Mouse (Mus musculus) midbrain, embryonic 11.5 days (tissue): Measurements from ENCODE around the gene Dsel. TPM values are rescaled to one million over a fixed set of nuclear protein-coding genes. Genes with fewer than 3 reads are reported as not detected.

Experiments
- ATAC-seq: fragments of 200-750 bp; cut with Nextera tagmentation; 2 replicates; pipeline ENCODE4 v1.8.0; 2017; ENCODE audit warnings: moderate TSS enrichment, moderate library complexity; ENCODE audit not compliant: low FRiP score
- DNase-seq: peaks from one replicate; pipeline ENCODE4 v3.0.0; 2015; ENCODE audit warnings: low spot score; ENCODE audit errors: missing footprints
- H3K27ac ChIP-seq: fragments of 300-500 bp; sonication (generic); 2 replicates; pipeline ENCODE4 v1.5.1; 2014; ENCODE audit warnings: low read depth, low read length
- H3K27me3 ChIP-seq: fragments of 300-500 bp; sonication (generic); 2 replicates; pipeline ENCODE4 v1.6.1; 2014; ENCODE audit warnings: mild to moderate bottlenecking, low read length, moderate library complexity, mixed read lengths; ENCODE audit not compliant: control insufficient read depth, insufficient read depth
- H3K36me3 ChIP-seq: fragments of 300-500 bp; sonication (generic); 2 replicates; pipeline ENCODE4 v1.6.1; 2014; ENCODE audit warnings: mild to moderate bottlenecking, low read length, moderate library complexity, mixed read lengths; ENCODE audit not compliant: control insufficient read depth, insufficient read depth
- H3K4me1 ChIP-seq: fragments of 300-500 bp; sonication (generic); 2 replicates; pipeline ENCODE4 v1.6.1; 2014; ENCODE audit warnings: low read length; ENCODE audit not compliant: control insufficient read depth, insufficient read depth
- H3K4me2 ChIP-seq: fragments of 300-500 bp; sonication (generic); 2 replicates; pipeline ENCODE4 v1.6.1; 2014; ENCODE audit warnings: mild to moderate bottlenecking, moderate library complexity
- H3K4me3 ChIP-seq: fragments of 300-500 bp; sonication (generic); 2 replicates; pipeline ENCODE4 v1.5.1; 2014; ENCODE audit warnings: low read depth, low read length
- H3K9ac ChIP-seq: fragments of 300-500 bp; sonication (generic); 2 replicates; pipeline ENCODE4 v1.6.1; 2014; ENCODE audit warnings: low read length
- H3K9me3 ChIP-seq: fragments of 300-500 bp; sonication (generic); 2 replicates; pipeline ENCODE4 v1.6.1; 2016; ENCODE audit warnings: low read length; ENCODE audit not compliant: control insufficient read depth
- WGBS: fragments of 180-500 bp; shearing (Covaris S2); extraction: QIAGEN DNeasy Blood & Tissue Kit; methylation state at CpG from one replicate; pipeline ENCODE4 v1.1.7; 2014; 5-methylcytosine and 5-hydroxymethylcytosine counted together
- polyA plus RNA-seq: library from polyadenylated mRNA; unstranded; fragments of >200 nt; fragmentation: Nextera tagmentation; extraction: Ambion mirVana; gene quantifications from 2 replicates; pipeline ENCODE4 v1.2.1, GENCODE M21; 2014

The Dsel gene
- polyA plus RNA-seq, 1 experiment from 2014 or later: 11.8 TPM

DNA sequence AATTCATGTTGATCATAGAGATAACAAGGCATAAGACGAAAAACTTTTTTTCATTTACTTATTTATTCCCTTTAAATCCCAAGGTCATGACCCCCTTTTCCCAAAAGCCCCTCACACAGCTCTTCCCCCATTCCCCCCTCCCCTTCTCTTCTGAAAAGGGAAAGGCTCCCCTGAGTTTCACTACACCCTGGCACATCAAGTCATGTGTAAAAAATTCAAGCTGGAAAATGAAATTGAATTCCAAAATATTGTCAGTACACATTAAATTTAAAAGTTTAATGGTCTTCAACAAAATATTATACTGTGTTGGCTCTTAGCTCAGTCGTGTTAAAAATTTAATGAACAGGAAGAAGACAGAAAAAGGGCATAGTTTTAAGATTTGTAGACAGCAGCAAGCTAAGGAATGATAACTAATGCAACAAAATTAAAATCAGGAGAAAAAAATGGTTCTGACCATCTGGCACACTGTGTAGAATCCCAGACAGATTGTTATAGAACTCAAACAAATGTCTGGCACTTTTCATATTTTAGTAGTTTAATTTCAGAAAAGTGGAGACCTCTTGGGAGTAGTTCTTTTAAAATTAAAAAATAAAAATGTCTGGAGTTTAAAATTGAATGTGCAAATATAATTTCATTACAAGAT lies 31.0 kb downstream of the Dsel start:
- no peak overlapping the region for H3K9ac ChIP-seq
- no peak for ATAC-seq

More for the DNA sequence above, 31.0 kb downstream of the Dsel start:
- no peak overlapping the region for H3K4me3 ChIP-seq
- no peaks in the 10 kb centered on the region for H3K27me3 ChIP-seq
- H3K27ac ChIP-seq: no peak overlapping the region
- H3K36me3 ChIP-seq: no peaks in the 10 kb centered on the region
- WGBS: 78% methylated on average over 2 of the region's 2 CpGs
- H3K4me1 ChIP-seq: no peaks in the 10 kb centered on the region
- no peaks in the 10 kb centered on the region for H3K9me3 ChIP-seq
- no peak overlapping the region for H3K4me2 ChIP-seq
- DNase-seq: no peak
